Mouse (Mus musculus): ENCODE data around the gene Kcnab1.

GRCm38 (mm10) chr3:65110190-65110589, 1.0 kb downstream of the Kcnab1 start:
- TF ChIP-seq POLR2A (IDR thresholded peaks at IDR 0.05; ENCODE audit: borderline replicate concordance, extremely low read depth, low read depth, low read length) (no peak), CTCF (IDR thresholded peaks at IDR 0.05; ENCODE audit: insufficient read depth, low read length) (no peak)

All from lung, adult 2 months (tissue).